Mouse (Mus musculus): Measurements from ENCODE around the gene Xab2.
A peak's percentile ranks its signal among the peaks of the same experiment; 100 is the strongest.
"Not testable (repeated sequence)": the region's sequence is repeated elsewhere in the genome, so short reads cannot be mapped to it uniquely, and the experiment has no call there.

Gene Xab2

GRCm38 (mm10) chr8:3609046-3609815 lies 11.9 kb downstream of the Xab2 start:
- DNase-seq (ENCODE audit: extremely low spot score) = no peak

- no peak for DNase-seq (ENCODE audit: extremely low spot score)
These were observed 13.3 kb downstream of the Xab2 start for GRCm38 (mm10) chr8:3607822-3608221.

GRCm38 (mm10) chr8:3606593-3606992 lies 14.5 kb downstream of the Xab2 start:
- no peak for DNase-seq (ENCODE audit: extremely low spot score)

GRCm38 (mm10) chr8:3603439-3603838 lies 17.7 kb downstream of the Xab2 start:
- no peak for DNase-seq (ENCODE audit: extremely low spot score)

- DNase-seq (ENCODE audit: extremely low spot score) = no peak
These were observed 20.7 kb downstream of the Xab2 start for GRCm38 (mm10) chr8:3600401-3600800.

GRCm38 (mm10) chr8:3599219-3599618 lies 21.9 kb downstream of the Xab2 start:
- DNase-seq (ENCODE audit: extremely low spot score) = no peak

- no peak for DNase-seq (ENCODE audit: extremely low spot score)
These were observed 23.1 kb downstream of the Xab2 start for GRCm38 (mm10) chr8:3598054-3598453.

GRCm38 (mm10) chr8:3594466-3594865 lies 26.6 kb downstream of the Xab2 start:
- DNase-seq (ENCODE audit: extremely low spot score) = no peak

- DNase-seq (ENCODE audit: extremely low spot score) = no peak
These were observed 27.6 kb downstream of the Xab2 start for GRCm38 (mm10) chr8:3593470-3593869.

GRCm38 (mm10) chr8:3588258-3588633 lies 32.9 kb downstream of the Xab2 start:
- peak; percentile 27 for DNase-seq (ENCODE audit: extremely low spot score)

- DNase-seq (ENCODE audit: extremely low spot score) = peak; percentile 72
These were observed 33.5 kb downstream of the Xab2 start for GRCm38 (mm10) chr8:3587391-3588257.

GRCm38 (mm10) chr8:3586993-3587390 lies 34.1 kb downstream of the Xab2 start, which contains the start of gene Camsap3:
Gene Camsap3, plus strand, starts transcription at chr8:3587293.
- DNase-seq (ENCODE audit: extremely low spot score) = no peak

- no peak for DNase-seq (ENCODE audit: extremely low spot score)
These were observed 34.7 kb downstream of the Xab2 start for GRCm38 (mm10) chr8:3586452-3586851.

- DNase-seq (ENCODE audit: extremely low spot score) = not testable (repeated sequence)
These were observed 39.2 kb downstream of the Xab2 start for GRCm38 (mm10) chr8:3581961-3582360.

- no peak for DNase-seq (ENCODE audit: extremely low spot score)
These were observed 41.4 kb downstream of the Xab2 start for GRCm38 (mm10) chr8:3579390-3580364.

- DNase-seq (ENCODE audit: extremely low spot score) = no peak
These were observed 44.7 kb downstream of the Xab2 start for GRCm38 (mm10) chr8:3576211-3576960.

- no peak for DNase-seq (ENCODE audit: extremely low spot score)
These were observed 46.6 kb downstream of the Xab2 start for GRCm38 (mm10) chr8:3574546-3574945.

- DNase-seq (ENCODE audit: extremely low spot score) = no peak
These were observed 51.3 kb downstream of the Xab2 start for GRCm38 (mm10) chr8:3569784-3570183.

- peak; percentile 27 for DNase-seq (ENCODE audit: extremely low spot score)
These were observed 52.7 kb downstream of the Xab2 start for GRCm38 (mm10) chr8:3568378-3568777.

GRCm38 (mm10) chr8:3567641-3568371 lies 53.3 kb downstream of the Xab2 start, which contains the start of gene C330021F23Rik:
Gene C330021F23Rik, plus strand, starts transcription at chr8:3567990.
- peak; percentile 74 for DNase-seq (ENCODE audit: extremely low spot score)

Data from embryo, embryonic 9.5 days (tissue).